Mouse (Mus musculus) c-Kit-positive CD71-negative TER-119-negative erythroid progenitor cells, embryonic 14.5 days (primary cell): ENCODE data around the gene Pqbp1.
"Not testable (repeated sequence)": the region's sequence is repeated elsewhere in the genome, so short reads cannot be mapped to it uniquely, and the experiment has no call there.

Source experiments
- DNase-seq: peaks from one replicate; pipeline ENCODE4 v3.0.0-alpha.2; 2013; ENCODE audit warnings: low read depth

Pqbp1 gene

GRCm38 (mm10) chrX:7898880-7899874, at the start of gene Pqbp1, which contains the start of gene Timm17b:
Gene Pqbp1, minus strand, starts transcription at chrX:7899269.
Gene Timm17b, plus strand, starts transcription at chrX:7899357.
- peak; percentile 78 for DNase-seq

GRCm38 (mm10) chrX:7947900-7948492, 48.9 kb upstream of the Pqbp1 start:
- DNase-seq, result peak; percentile 82

- DNase-seq, result no peak
Observed at GRCm38 (mm10) chrX:7947108-7947899, 48.2 kb upstream of the Pqbp1 start, which contains the start of gene Hdac6. Gene Hdac6, minus strand, starts transcription at chrX:7947889.

- DNase-seq, result no peak
Observed at GRCm38 (mm10) chrX:7945618-7946017, 46.5 kb upstream of the Pqbp1 start.

- no peak for DNase-seq
Observed at GRCm38 (mm10) chrX:7937667-7938066, 38.6 kb upstream of the Pqbp1 start.

GRCm38 (mm10) chrX:7936874-7937273, 37.8 kb upstream of the Pqbp1 start:
- no peak for DNase-seq

- no peak for DNase-seq
Observed at GRCm38 (mm10) chrX:7928270-7928790, 29.3 kb upstream of the Pqbp1 start, which contains the start of gene Eras. Gene Eras, minus strand, starts transcription at chrX:7928607.

- DNase-seq, result no peak
Observed at GRCm38 (mm10) chrX:7927116-7927515, 28.0 kb upstream of the Pqbp1 start.

GRCm38 (mm10) chrX:7926266-7926665, 27.2 kb upstream of the Pqbp1 start:
- no peak for DNase-seq

GRCm38 (mm10) chrX:7922032-7922431, 23.0 kb upstream of the Pqbp1 start:
- DNase-seq, result no peak

GRCm38 (mm10) chrX:7919601-7920383, 20.7 kb upstream of the Pqbp1 start, which contains the start of gene Pcsk1n:
Gene Pcsk1n, plus strand, starts transcription at chrX:7919822.
- DNase-seq, result no peak

- DNase-seq, result not testable (repeated sequence)
Observed at GRCm38 (mm10) chrX:7917960-7918359, 18.9 kb upstream of the Pqbp1 start.

- DNase-seq, result not testable (repeated sequence)
Observed at GRCm38 (mm10) chrX:7915669-7916068, 16.6 kb upstream of the Pqbp1 start.

- no peak for DNase-seq
Observed at GRCm38 (mm10) chrX:7910473-7910872, 11.4 kb upstream of the Pqbp1 start.

GRCm38 (mm10) chrX:7909242-7909641, 10.2 kb upstream of the Pqbp1 start, which contains the start of gene Gm10490:
Gene Gm10490, plus strand, starts transcription at chrX:7909542.
- not testable (repeated sequence) for DNase-seq

- no peak for DNase-seq
Observed at GRCm38 (mm10) chrX:7907735-7908134, 8.7 kb upstream of the Pqbp1 start, which contains the start of gene Gm10491. Gene Gm10491, minus strand, starts transcription at chrX:7907835.

GRCm38 (mm10) chrX:7904441-7904840, 5.4 kb upstream of the Pqbp1 start:
- no peak for DNase-seq

- no peak for DNase-seq
Observed at GRCm38 (mm10) chrX:7898211-7898610, 858 bp downstream of the Pqbp1 start.

- peak; percentile 60 for DNase-seq
Observed at GRCm38 (mm10) chrX:7883841-7884567, 15.1 kb downstream of the Pqbp1 start, which contains the start of gene Slc35a2. Gene Slc35a2, plus strand, starts transcription at chrX:7884028.

GRCm38 (mm10) chrX:7879819-7880218, 19.2 kb downstream of the Pqbp1 start:
- DNase-seq, result peak; percentile 63
